Mouse (Mus musculus) MEL (cell line): ENCODE data around the gene Kcnj9. TPM values are rescaled to one million over a fixed set of nuclear protein-coding genes. Genes with fewer than 3 reads are reported as not detected.

Source experiments
- DNase-seq: peaks from one replicate; pipeline ENCODE4 v3.0.0; 2011; ENCODE audit warnings: low read depth, low spot score
- H3K27ac ChIP-seq: 2 replicates; pipeline ENCODE4 v1.5.1; 2012; ENCODE audit warnings: low read depth, mild to moderate bottlenecking, control low read depth, low read length, moderate library complexity; ENCODE audit not compliant: control insufficient read depth
- H3K27me3 ChIP-seq, 2 experiments: fragments of 150-350 bp in 1 of 2; sonication (generic) in 1 of 2; 2 replicates each; pipeline ENCODE4 v1.6.1; 2012; ENCODE audit warnings: low read length in 2 of 2, mild to moderate bottlenecking in 2 of 2, improper control_type of control experiment in 1 of 2, moderate library complexity in 1 of 2; ENCODE audit not compliant: insufficient read depth in 2 of 2, control insufficient read depth in 1 of 2
- H3K36me3 ChIP-seq, 2 experiments: 2 replicates each; pipeline ENCODE4 v1.6.1; 2012 to 2014; ENCODE audit warnings: low read length in 2 of 2, improper control_type of control experiment in 1 of 2, inconsistent platforms in 1 of 2, mild to moderate bottlenecking in 1 of 2; ENCODE audit not compliant: insufficient read depth in 2 of 2, control insufficient read depth in 1 of 2
- H3K4me1 ChIP-seq, 2 experiments: fragments of 150-350 bp in 1 of 2; sonication (generic) in 1 of 2; 2 replicates each; pipeline ENCODE4 v1.6.1; 2012; ENCODE audit warnings: low read length in 2 of 2, improper control_type of control experiment in 1 of 2, mild to moderate bottlenecking in 1 of 2; ENCODE audit not compliant: insufficient read depth in 2 of 2, control insufficient read depth in 1 of 2
- H3K4me3 ChIP-seq, 2 experiments: fragments of 150-350 bp in 1 of 2; sonication (generic) in 1 of 2; 2 replicates each; pipeline ENCODE4 v1.5.1; 2012; ENCODE audit warnings: low read depth in 2 of 2, low read length in 2 of 2, mild to moderate bottlenecking in 2 of 2, moderate library complexity in 2 of 2, control low read depth in 1 of 2, improper control_type of control experiment in 1 of 2; ENCODE audit not compliant: control insufficient read depth in 1 of 2, insufficient read depth in 1 of 2
- H3K79me2 ChIP-seq: 2 replicates; pipeline ENCODE4 v1.6.1; 2012; ENCODE audit warnings: mild to moderate bottlenecking, low read length, moderate library complexity; ENCODE audit not compliant: control insufficient read depth, poor library complexity, insufficient read depth
- H3K9ac ChIP-seq: 2 replicates; pipeline ENCODE4 v1.6.1; 2012; ENCODE audit warnings: low read depth, mild to moderate bottlenecking, control low read depth, low read length, moderate library complexity; ENCODE audit not compliant: control insufficient read depth, poor library complexity, severe bottlenecking
- H3K9me3 ChIP-seq: fragments of 150-350 bp; sonication (generic); replicated peaks from 2 replicates; pipeline ENCODE4 v1.6.1; 2012; ENCODE audit warnings: mild to moderate bottlenecking, low read length, improper control_type of control experiment, moderate library complexity; ENCODE audit not compliant: insufficient read depth
- BHLHE40 ChIP-seq: IDR thresholded peaks from 2 replicates; pipeline ENCODE4 v1.6.1; 2012; ENCODE audit warnings: low read depth, mild to moderate bottlenecking, inconsistent platforms, low read length, improper control_type of control experiment, borderline replicate concordance
- CHD1 ChIP-seq: IDR thresholded peaks from 2 replicates; pipeline ENCODE4 v1.6.1; 2012; ENCODE audit warnings: low read depth, mild to moderate bottlenecking, inconsistent platforms, low read length, improper control_type of control experiment
- CHD2 ChIP-seq: IDR thresholded peaks from 2 replicates; pipeline ENCODE4 v1.6.1; 2011; ENCODE audit warnings: low read length, improper control_type of control experiment
- CTCF ChIP-seq, 3 experiments: IDR thresholded peaks in 2 of 3; conservative IDR thresholded peaks in 1 of 3; 2 replicates each; pipeline ENCODE4 v1.5.1; 2011 to 2012; ENCODE audit warnings: low read length in 3 of 3, low read depth in 2 of 3, mild to moderate bottlenecking in 2 of 3, improper control_type of control experiment in 1 of 3, inconsistent platforms in 1 of 3, mixed read lengths in 1 of 3, moderate library complexity in 1 of 3; ENCODE audit not compliant: control insufficient read depth in 1 of 3, insufficient read depth in 1 of 3, poor library complexity in 1 of 3, severe bottlenecking in 1 of 3
- E2F4 ChIP-seq: IDR thresholded peaks from 2 replicates; pipeline ENCODE4 v1.6.1; 2011; ENCODE audit warnings: low read depth, low read length, improper control_type of control experiment, borderline replicate concordance
- ELF1 ChIP-seq: IDR thresholded peaks from 2 replicates; pipeline ENCODE4 v1.6.1; 2014; ENCODE audit warnings: low read depth, mild to moderate bottlenecking, inconsistent platforms, low read length, improper control_type of control experiment, moderate library complexity
- EP300 ChIP-seq, 2 experiments: IDR thresholded peaks; 2 replicates each; pipeline ENCODE4 v1.6.1; 2011; ENCODE audit warnings: improper control_type of control experiment in 2 of 2, low read length in 2 of 2, low read depth in 1 of 2, mild to moderate bottlenecking in 1 of 2
- GATA1 ChIP-seq: IDR thresholded peaks from 2 replicates; pipeline ENCODE4 v1.6.1; 2011; ENCODE audit warnings: low read depth, low read length, improper control_type of control experiment
- KAT2A ChIP-seq: conservative IDR thresholded peaks from 2 replicates; pipeline ENCODE4 v1.6.1; 2012; ENCODE audit warnings: low read depth, low read length, improper control_type of control experiment, inconsistent platforms
- MAZ ChIP-seq: IDR thresholded peaks from 2 replicates; pipeline ENCODE4 v1.6.1; 2012; ENCODE audit warnings: low read depth, mild to moderate bottlenecking, inconsistent platforms, low read length, improper control_type of control experiment
- MXI1 ChIP-seq: IDR thresholded peaks from 2 replicates; pipeline ENCODE4 v1.6.1; 2011; ENCODE audit warnings: mild to moderate bottlenecking, low read depth, low read length, improper control_type of control experiment
- MYC ChIP-seq: IDR thresholded peaks from 2 replicates; pipeline ENCODE4 v1.6.1; 2011; ENCODE audit warnings: low read depth, mild to moderate bottlenecking, low read length, improper control_type of control experiment, moderate library complexity
- NELFE ChIP-seq: IDR thresholded peaks from 2 replicates; pipeline ENCODE4 v1.6.1; 2011; ENCODE audit warnings: low read depth, low read length, improper control_type of control experiment
- POLR2AphosphoS5 ChIP-seq: IDR thresholded peaks from 2 replicates; pipeline ENCODE4 v1.6.1; 2012; ENCODE audit warnings: low read depth, borderline replicate concordance, mild to moderate bottlenecking, inconsistent platforms, low read length, moderate library complexity, mixed read lengths
- RAD21 ChIP-seq: IDR thresholded peaks from 2 replicates; pipeline ENCODE4 v1.6.1; 2011; ENCODE audit warnings: mild to moderate bottlenecking, low read depth, low read length, improper control_type of control experiment
- SMC3 ChIP-seq: IDR thresholded peaks from 2 replicates; pipeline ENCODE4 v1.6.1; 2011; ENCODE audit warnings: low read depth, low read length, improper control_type of control experiment
- TAL1 ChIP-seq: IDR thresholded peaks from 2 replicates; pipeline ENCODE4 v1.6.1; 2012; ENCODE audit warnings: mild to moderate bottlenecking, inconsistent platforms, low read length, moderate library complexity, mixed read lengths
- UBTF ChIP-seq: IDR thresholded peaks from 2 replicates; pipeline ENCODE4 v1.6.1; 2012; ENCODE audit warnings: low read depth, mild to moderate bottlenecking, inconsistent platforms, low read length, improper control_type of control experiment, moderate library complexity, borderline replicate concordance; ENCODE audit not compliant: insufficient read depth
- USF1 ChIP-seq: IDR thresholded peaks from 2 replicates; pipeline ENCODE4 v1.6.1; 2014; ENCODE audit warnings: low read depth, mild to moderate bottlenecking, inconsistent platforms, low read length, improper control_type of control experiment, moderate library complexity
- ZC3H11A ChIP-seq: IDR thresholded peaks from 2 replicates; pipeline ENCODE4 v1.6.1; 2012; ENCODE audit warnings: low read depth, mild to moderate bottlenecking, inconsistent platforms, low read length, improper control_type of control experiment
- ZKSCAN1 ChIP-seq: IDR thresholded peaks from 2 replicates; pipeline ENCODE4 v1.6.1; 2012; ENCODE audit warnings: low read depth, mild to moderate bottlenecking, inconsistent platforms, low read length, improper control_type of control experiment, moderate library complexity
- ZNF384 ChIP-seq: IDR thresholded peaks from 2 replicates; pipeline ENCODE4 v1.6.1; 2012; ENCODE audit warnings: low read depth, mild to moderate bottlenecking, inconsistent platforms, low read length, improper control_type of control experiment
- polyA plus RNA-seq, 2 experiments: library from polyadenylated mRNA; stranded (reverse) in 1 of 2; unstranded in 1 of 2; fragments of >175 nt in 1 of 2; fragments of >200 nt in 1 of 2; gene quantifications; 2 replicates each; pipeline versions ENCODE4 v1.2.1 to v1.2.4; 2012; ENCODE audit warnings: low replicate concordance in 2 of 2, low read depth in 1 of 2; ENCODE audit not compliant: insufficient read length in 2 of 2, insufficient read depth in 1 of 2, missing spikeins in 1 of 2
- total RNA-seq: library from RNA; depleted of rRNA; stranded (reverse); fragments of 300-350 nt; gene quantifications from 2 replicates; pipeline ENCODE4 v1.2.3, GENCODE M21; 2012

Gene Kcnj9
- total and polyA plus RNA-seq, 3 experiments, result 0.08 TPM; not detected in 2

GRCm38 (mm10) chr1:172296816-172297510, 32.2 kb downstream of the Kcnj9 start:
- TF ChIP-seq USF1 (no peak), MXI1 (no peak), CHD2 (no peak), TAL1 (no peak), CHD1 (no peak), MAZ (no peak), KAT2A (no peak), CTCF (IDR thresholded peaks at IDR 0.05 in 2 of 3, conservative IDR thresholded peaks at IDR 0.05 in 1 of 3; ENCODE audit: control insufficient read depth in 1 of 3, insufficient read depth in 1 of 3, low read depth in 2 of 3, low read length in 3 of 3, poor library complexity in 1 of 3, severe bottlenecking in 1 of 3) (no peak), GATA1 (no peak), POLR2AphosphoS5 (no peak), EP300 (IDR thresholded peaks at IDR 0.05; ENCODE audit: low read depth in 1 of 2, low read length in 2 of 2) (no peak), ZC3H11A (no peak), E2F4 (no peak), ZNF384 (no peak), NELFE (no peak), MYC (no peak), BHLHE40 (no peak), ZKSCAN1 (no peak), ELF1 (no peak), SMC3 (no peak)
- H3K79me2 ChIP-seq, result no peaks in the 10 kb centered on the region
- no peak overlapping the region for H3K9ac ChIP-seq
- peaks cover 0 to 4% of the 10 kb centered on the region in 2 experiments; a peak in 2 of 4 replicates for H3K4me1 ChIP-seq
- H3K9me3 ChIP-seq, result no peaks in the 10 kb centered on the region
- peaks cover 9 to 14% of the 10 kb centered on the region in 2 experiments for H3K27me3 ChIP-seq
- peaks cover 0 to 2% of the 10 kb centered on the region in 2 experiments; a peak in 1 of 4 replicates for H3K36me3 ChIP-seq
- no peak overlapping the region for H3K27ac ChIP-seq
- DNase-seq, result no peak
- H3K4me3 ChIP-seq, result no peak overlapping the region

- H3K27me3 ChIP-seq, result peaks cover 9 to 21% of the 10 kb centered on the region in 2 experiments
- TF ChIP-seq GATA1, result no peak
- no peak for TF ChIP-seq UBTF
- no peak for TF ChIP-seq KAT2A
- no peak for TF ChIP-seq RAD21
- TF ChIP-seq ELF1, result no peak
Observed at GRCm38 (mm10) chr1:172295751-172296197, 33.3 kb downstream of the Kcnj9 start.

More at GRCm38 (mm10) chr1:172295751-172296197, 33.3 kb downstream of the Kcnj9 start:
- Histone ChIP-seq H3K9ac (no peak overlapping the region), H3K36me3 (no peaks in the 10 kb centered on the region), H3K79me2 (no peaks in the 10 kb centered on the region), H3K27ac (no peak overlapping the region), H3K9me3 (no peaks in the 10 kb centered on the region), H3K4me1 (no peaks in the 10 kb centered on the region), H3K4me3 (no peak overlapping the region)
- no peak for DNase-seq
